Mouse (Mus musculus) layer of hippocampus, postnatal 14 days (tissue): ENCODE measurements around the gene Msh3. TPM values are rescaled to one million over a fixed set of nuclear protein-coding genes. Genes with fewer than 3 reads are reported as not detected.
"Not testable (repeated sequence)": the region's sequence is repeated elsewhere in the genome, so short reads cannot be mapped to it uniquely, and the experiment has no call there.

ENCODE experiments used
- DNase-seq, 2 experiments: peaks; one replicate each; pipeline ENCODE4 v3.0.0; 2021 to 2022; ENCODE audit warnings: low spot score in 2 of 2, mixed read lengths in 1 of 2
- long read RNA-seq, 2 experiments: library from polyadenylated mRNA; stranded (forward); transcript quantifications; one replicate each; pipeline ENCODE4 v2.0.0; 2021
- total RNA-seq, 2 experiments: library from RNA; stranded (reverse); gene quantifications; 2 replicates each; pipeline ENCODE4 v1.2.3; 2021

Gene Msh3
- total RNA-seq = 10 to 100 TPM; 24.7 to 29.0 TPM
- long read RNA-seq, experiment 1, transcript Msh3-201 (24 exons, 3,937 nt) = major isoform, 5 of 12 reads
- long read RNA-seq, experiment 1, partial matches to known transcripts = 0 of 12 reads
- long read RNA-seq, experiment 1, other reads (novel, unspliced or antisense) = 3 of 12 reads
- long read RNA-seq, experiment 2, transcript Msh3-202 (24 exons, 3,946 nt) = major isoform, 6 of 11 reads
- long read RNA-seq, experiment 2, partial matches to known transcripts = 0 of 11 reads
- long read RNA-seq, experiment 2, other reads (novel, unspliced or antisense) = 2 of 11 reads

GRCm38 (mm10) chr13:92354456-92355271 lies at the start of gene Msh3, which contains the start of gene Dhfr:
Gene Msh3 (minus strand): TSS chr13:92355003.
Gene Dhfr (plus strand): TSS chr13:92354726.
- peak; percentile 96 to 99 for DNase-seq

DNA sequence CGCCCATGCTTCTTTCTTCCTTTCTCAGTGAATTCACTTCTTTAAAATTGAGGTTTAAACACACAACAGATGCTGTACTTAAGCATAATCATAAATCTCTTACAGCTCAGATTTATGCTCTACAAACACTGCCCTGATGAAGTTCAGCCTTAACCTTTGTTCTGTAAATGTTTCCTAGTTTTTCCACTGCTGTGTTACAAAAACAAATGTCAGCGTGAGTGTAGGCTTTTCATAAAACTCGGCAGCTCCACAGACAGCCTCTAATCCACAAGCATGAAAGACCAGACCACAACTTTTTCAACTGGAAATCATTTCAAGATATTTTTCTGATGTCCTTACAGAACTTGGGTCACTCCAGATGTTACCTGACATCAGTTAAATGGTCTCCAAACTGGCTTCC lies 48.7 kb upstream of the Msh3 start:
- DNase-seq = no peak

DNA sequence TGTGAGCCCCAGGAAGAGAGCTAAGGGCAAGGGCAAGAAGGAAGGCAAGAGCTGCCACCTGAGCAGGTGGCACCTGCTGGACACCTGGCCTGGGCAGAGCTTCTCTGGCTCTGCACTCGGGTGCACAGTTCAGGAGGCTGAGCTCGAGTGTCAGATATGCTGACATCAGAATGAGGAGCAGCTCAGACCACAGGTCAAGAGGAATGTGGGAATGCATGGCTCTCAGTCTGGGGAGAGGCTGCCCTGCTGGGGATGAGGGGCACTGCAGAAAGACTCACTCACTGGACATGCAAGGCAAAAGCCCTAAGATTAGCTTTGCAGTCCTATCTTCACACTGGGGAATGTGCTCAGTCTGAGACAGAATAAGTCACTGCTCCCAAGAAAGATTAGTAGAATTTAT lies 47.3 kb upstream of the Msh3 start:
- no peak for DNase-seq

- DNase-seq = no peak
Measured at GRCm38 (mm10) chr13:92398491-92399384, 43.9 kb upstream of the Msh3 start.

DNA sequence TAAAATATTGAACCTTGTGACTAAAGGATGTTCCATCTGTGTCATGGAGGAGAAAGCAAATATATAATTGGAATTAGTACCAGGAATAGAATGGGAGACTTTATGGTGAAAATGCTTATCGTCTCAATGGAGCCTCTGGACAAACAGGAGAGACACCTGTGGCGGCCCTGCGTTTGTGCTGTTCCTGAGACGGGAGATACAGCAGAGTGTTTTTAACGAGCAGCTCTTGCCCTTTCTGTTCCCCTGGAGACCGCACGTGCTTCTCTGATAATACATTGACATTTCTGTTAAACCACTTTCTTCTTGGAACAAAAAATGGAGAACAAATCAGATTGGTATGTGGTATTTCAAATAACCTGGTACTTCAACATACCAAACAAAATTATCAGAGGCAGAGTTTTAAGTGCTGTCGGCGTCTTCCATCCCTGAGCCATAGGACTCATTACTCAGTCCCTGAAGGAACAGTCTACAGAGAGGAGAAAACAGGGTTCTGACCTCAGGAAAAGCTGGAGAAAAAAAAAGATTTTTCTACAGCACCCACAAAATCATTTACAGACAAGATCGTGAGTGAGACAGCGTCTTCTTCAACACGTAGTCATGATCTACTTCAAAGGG lies 38.4 kb upstream of the Msh3 start:
- no peak for DNase-seq

GRCm38 (mm10) chr13:92387367-92387766 lies 32.6 kb upstream of the Msh3 start:
- no peak for DNase-seq

GRCm38 (mm10) chr13:92371466-92371865 lies 16.7 kb upstream of the Msh3 start:
- not testable (repeated sequence) for DNase-seq

DNA sequence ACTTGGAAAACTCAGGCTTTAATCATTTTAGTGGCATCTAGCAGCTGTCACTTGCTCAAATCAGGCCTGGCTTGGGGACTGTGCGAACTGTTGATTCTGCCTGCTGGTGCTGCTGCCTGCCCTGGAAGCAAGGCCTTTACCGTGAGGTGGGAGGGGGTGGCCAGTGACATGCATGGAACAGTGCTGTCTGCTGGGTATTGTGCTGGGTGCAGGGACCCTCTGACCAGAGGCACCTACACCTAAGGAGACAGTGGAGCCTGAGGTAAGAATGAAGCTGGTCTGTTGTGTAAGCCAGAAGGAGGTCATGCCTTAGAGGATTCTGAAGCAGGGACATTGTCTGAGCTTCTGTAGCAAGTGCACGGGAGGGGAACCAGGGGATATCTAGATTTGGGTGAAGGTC lies 16.0 kb upstream of the Msh3 start:
- no peak for DNase-seq

GRCm38 (mm10) chr13:92365312-92365711 lies 10.5 kb upstream of the Msh3 start:
- DNase-seq = no peak

DNA sequence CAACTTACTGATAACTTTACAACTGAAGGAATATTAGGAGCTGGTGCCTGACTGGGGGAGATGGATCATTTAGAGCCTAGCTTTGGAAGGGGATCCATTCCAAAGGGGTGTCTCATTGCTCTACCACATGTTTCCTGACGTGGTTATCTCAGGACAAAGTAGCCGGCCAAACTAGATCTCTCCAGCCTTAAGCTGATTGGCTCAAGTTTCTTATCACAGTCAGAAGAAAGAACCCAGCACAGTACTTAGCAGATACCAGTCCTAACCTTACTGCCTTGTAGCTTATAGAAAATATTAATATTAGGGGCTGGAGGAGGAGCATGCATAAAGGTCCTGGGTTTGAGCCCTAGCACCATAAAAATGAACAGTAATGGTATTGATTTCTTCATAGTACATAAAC lies 6.8 kb upstream of the Msh3 start:
- no peak for DNase-seq

GRCm38 (mm10) chr13:92357644-92358043 lies 2.8 kb upstream of the Msh3 start:
- peak in 1 of 2 experiments; percentile 26 for DNase-seq

DNA sequence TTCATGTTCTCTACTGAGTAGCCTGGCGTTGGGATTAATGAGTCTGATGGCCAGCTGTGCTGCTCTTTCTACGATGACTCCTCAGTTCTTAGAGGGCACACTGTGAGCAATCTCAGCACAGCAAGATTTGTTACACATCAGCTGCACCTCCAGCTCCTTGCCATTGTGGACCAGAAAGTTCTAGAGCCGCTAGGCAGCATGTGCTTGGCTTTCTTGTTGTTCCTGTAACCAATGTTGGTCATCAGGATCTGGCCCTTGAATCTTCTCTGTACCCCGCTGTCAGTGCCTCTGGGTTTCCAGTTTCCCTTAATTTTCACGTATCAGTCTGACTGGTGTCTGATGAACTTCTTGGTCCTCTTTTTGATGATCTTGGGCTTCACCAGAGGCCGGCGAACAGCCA lies 1.6 kb upstream of the Msh3 start:
- no peak for DNase-seq

- no peak for DNase-seq
Measured at GRCm38 (mm10) chr13:92355272-92355643, 455 bp upstream of the Msh3 start.

- no peak for DNase-seq
Measured at GRCm38 (mm10) chr13:92353956-92354355, 847 bp downstream of the Msh3 start.

GRCm38 (mm10) chr13:92351100-92351499 lies 3.7 kb downstream of the Msh3 start:
- DNase-seq = no peak

DNA sequence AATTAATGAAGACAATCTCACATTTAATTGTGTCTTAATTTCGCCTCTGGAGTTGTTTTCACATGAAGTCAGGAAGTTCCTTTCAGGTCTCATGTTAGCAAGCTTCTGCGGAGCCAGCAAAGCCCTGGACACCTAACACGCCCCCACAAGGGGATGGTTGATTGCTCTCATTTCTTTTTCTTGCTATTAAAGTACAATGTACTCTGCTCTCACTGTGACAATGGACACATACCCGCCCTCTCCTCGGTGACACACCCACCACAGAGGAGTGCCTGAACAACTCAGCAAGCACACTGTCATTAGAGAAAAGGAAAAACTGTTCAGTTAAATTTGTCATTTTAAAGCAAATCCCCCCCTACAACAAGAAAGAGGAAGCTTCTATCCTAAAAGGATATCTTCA lies 8.5 kb downstream of the Msh3 start:
- DNase-seq = no peak

GRCm38 (mm10) chr13:92344033-92344432 lies 10.8 kb downstream of the Msh3 start:
- no peak for DNase-seq

GRCm38 (mm10) chr13:92339787-92340186 lies 15.0 kb downstream of the Msh3 start:
- no peak for DNase-seq

GRCm38 (mm10) chr13:92337773-92338462 lies 16.9 kb downstream of the Msh3 start:
- no peak for DNase-seq

DNA sequence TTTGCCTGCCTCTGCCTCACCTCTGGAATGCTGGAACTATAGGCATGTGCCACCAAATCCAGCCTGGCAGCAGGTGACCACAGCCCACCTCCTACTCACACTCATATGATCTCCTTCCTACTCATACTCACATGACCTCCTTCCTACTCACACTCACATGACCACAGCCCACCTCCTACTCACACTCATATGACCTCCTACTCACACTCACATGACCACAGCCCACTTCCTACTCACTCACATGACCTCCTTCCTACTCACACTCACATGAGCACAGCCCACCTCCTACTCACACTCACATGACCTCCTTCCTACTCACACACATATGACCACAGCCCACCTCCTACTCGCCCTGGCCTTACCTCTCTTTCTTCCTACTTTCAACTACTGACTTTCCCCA lies 17.9 kb downstream of the Msh3 start:
- no peak for DNase-seq
